Mouse (Mus musculus): ENCODE results near the gene Fgf6. TPM values are rescaled to one million over a fixed set of nuclear protein-coding genes. Genes with fewer than 3 reads are reported as not detected.

Gene Fgf6
- total and polyA plus RNA-seq, 3 experiments: not detected

DNA sequence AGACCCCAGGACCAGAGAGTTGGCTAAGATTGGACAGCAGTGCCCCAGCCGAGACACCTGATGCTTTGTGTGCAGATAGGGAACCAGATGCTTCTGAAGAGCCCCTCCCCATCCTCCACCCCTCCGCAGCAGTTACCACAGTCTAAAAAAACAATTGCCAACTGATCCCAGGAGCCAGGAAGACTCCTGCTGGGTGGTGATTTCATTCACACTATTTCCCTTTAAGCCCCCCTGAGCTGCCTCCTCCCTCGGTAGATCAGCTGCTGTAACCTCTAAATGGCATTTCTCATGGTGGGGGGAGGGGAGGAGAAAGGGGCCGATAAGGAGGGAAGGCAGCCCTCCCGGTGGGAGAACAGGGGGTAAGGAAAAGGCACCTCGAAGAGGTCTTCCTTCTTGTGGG is 3.9 kb downstream of the Fgf6 start:
- Histone ChIP-seq H3K36me3 (replicated peaks in 1 of 2; ENCODE audit: control insufficient read depth in 1 of 2, insufficient read depth in 1 of 2, low read length in 1 of 2) (no peaks in the 10 kb centered on the region), H3K9me3 (replicated peaks; ENCODE audit: low read length) (no peaks in the 10 kb centered on the region), H3K4me3 (replicated peaks in 1 of 3; ENCODE audit: low read depth in 2 of 3, low read length in 2 of 3, poor library complexity in 1 of 3) (no peak overlapping the region), H3K4me2 (ENCODE audit: insufficient read depth, low read depth, poor library complexity, severe bottlenecking) (no peak overlapping the region), H3K4me1 (ENCODE audit: control insufficient read depth in 1 of 2, insufficient read depth in 2 of 2) (no peaks in the 10 kb centered on the region), H3K9ac (ENCODE audit: insufficient read depth, low read depth) (no peak overlapping the region), H3K79me2 (replicated peaks; ENCODE audit: control insufficient read depth, extremely low read depth, insufficient read depth, poor library complexity, severe bottlenecking) (no peaks in the 10 kb centered on the region), H3K27ac (ENCODE audit: insufficient read depth, low read depth) (no peak overlapping the region), H3K27me3 (replicated peaks) (peaks cover 39% of the 10 kb centered on the region)
- dilution Hi-C loops (cut with MboI; ENCODE audit: extremely low pct_ligation_motif_present, extremely low pct_unique_long_range_greater_than_20kb, low sequenced_read_pairs): no loop called here
- no peak for DNase-seq (ENCODE audit: extremely low read depth)
- no peak for TF ChIP-seq CTCF (conservative IDR thresholded peaks at IDR 0.05 in 1 of 2, IDR thresholded peaks at IDR 0.05 in 1 of 2; ENCODE audit: low read depth in 2 of 2, low read length in 2 of 2)
- no peak for TF ChIP-seq ZNF384 (IDR thresholded peaks at IDR 0.05; ENCODE audit: low read depth, low read length)
- no peak for TF ChIP-seq ZKSCAN1 (IDR thresholded peaks at IDR 0.05; ENCODE audit: borderline replicate concordance, low read depth, low read length)
- no peak for TF ChIP-seq USF2 (conservative IDR thresholded peaks at IDR 0.05; ENCODE audit: low read depth, low read length)
- no peak for TF ChIP-seq GABPA (IDR thresholded peaks at IDR 0.05; ENCODE audit: insufficient replicate concordance, low read depth, low read length)
- no peak for TF ChIP-seq KAT2A (IDR thresholded peaks at IDR 0.05; ENCODE audit: insufficient replicate concordance, low read length)
- no peak for TF ChIP-seq MAFK (IDR thresholded peaks at IDR 0.05; ENCODE audit: insufficient replicate concordance, low read length)
- TF ChIP-seq HCFC1 (IDR thresholded peaks at IDR 0.05; ENCODE audit: low read depth, low read length): no peak
- TF ChIP-seq CHD2 (IDR thresholded peaks at IDR 0.05; ENCODE audit: low read length): no peak
- TF ChIP-seq MYC (IDR thresholded peaks at IDR 0.05; ENCODE audit: low read depth, low read length): no peak
- TF ChIP-seq SIN3A (IDR thresholded peaks at IDR 0.05; ENCODE audit: low read length): no peak
- TF ChIP-seq TCF12 (IDR thresholded peaks at IDR 0.05; ENCODE audit: low read depth, low read length): no peak
- no peak for TF ChIP-seq UBTF (IDR thresholded peaks at IDR 0.05; ENCODE audit: low read depth, low read length)
- TF ChIP-seq RAD21 (IDR thresholded peaks at IDR 0.05; ENCODE audit: low read depth, low read length): no peak
- no peak for TF ChIP-seq MAZ (IDR thresholded peaks at IDR 0.05; ENCODE audit: low read depth, low read length)
- no peak for TF ChIP-seq MXI1 (IDR thresholded peaks at IDR 0.05; ENCODE audit: low read depth, low read length)
- TF ChIP-seq CHD1 (IDR thresholded peaks at IDR 0.05; ENCODE audit: low read depth, low read length): no peak
- TF ChIP-seq ELF1 (IDR thresholded peaks at IDR 0.05; ENCODE audit: low read depth, low read length): no peak
- no peak for TF ChIP-seq SMC3 (IDR thresholded peaks at IDR 0.05; ENCODE audit: low read depth, low read length)
- TF ChIP-seq NRF1 (IDR thresholded peaks at IDR 0.05; ENCODE audit: low read depth, low read length): no peak
- in situ Hi-C loops (cut with MboI; ENCODE audit: low pct_ligation_motif_present, low pct_unique_long_range_greater_than_20kb, low sequenced_read_pairs): no loop called here

DNA sequence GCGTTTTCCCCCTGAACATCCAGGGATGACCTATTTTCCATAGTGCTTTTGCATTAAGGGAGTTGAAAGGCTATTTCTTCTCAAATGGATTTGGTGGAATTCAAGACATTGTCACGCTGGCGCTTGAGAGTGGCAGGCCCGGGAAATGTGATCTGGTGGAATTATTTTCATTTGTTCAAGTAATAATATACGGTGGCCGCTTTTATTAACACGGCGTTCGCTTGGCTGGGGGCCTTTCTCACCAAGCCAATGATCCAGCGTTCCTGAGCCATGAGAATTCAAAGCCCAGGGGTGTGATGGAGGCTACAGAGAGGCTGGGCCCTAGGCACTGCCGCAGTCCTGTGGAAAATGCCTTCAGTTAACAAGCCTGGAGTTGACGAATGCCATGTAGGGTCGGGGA is 5.0 kb downstream of the Fgf6 start:
- DNase-seq (ENCODE audit: extremely low read depth): no peak
- H3K27me3 ChIP-seq (replicated peaks): peaks cover 43% of the 10 kb centered on the region
- dilution Hi-C loops (cut with MboI; ENCODE audit: extremely low pct_ligation_motif_present, extremely low pct_unique_long_range_greater_than_20kb, low sequenced_read_pairs) (no loop called here), in situ Hi-C loops (cut with MboI; ENCODE audit: low pct_ligation_motif_present, low pct_unique_long_range_greater_than_20kb, low sequenced_read_pairs) (no loop called here)
- H3K4me1 ChIP-seq (ENCODE audit: control insufficient read depth in 1 of 2, insufficient read depth in 2 of 2): no peaks in the 10 kb centered on the region
- no peak overlapping the region for H3K4me2 ChIP-seq (ENCODE audit: insufficient read depth, low read depth, poor library complexity, severe bottlenecking)
- TF ChIP-seq MAFK (IDR thresholded peaks at IDR 0.05; ENCODE audit: insufficient replicate concordance, low read length): no peak
- TF ChIP-seq CTCF (conservative IDR thresholded peaks at IDR 0.05 in 1 of 2, IDR thresholded peaks at IDR 0.05 in 1 of 2; ENCODE audit: low read depth in 2 of 2, low read length in 2 of 2): no peak
- TF ChIP-seq MXI1 (IDR thresholded peaks at IDR 0.05; ENCODE audit: low read depth, low read length): no peak
- TF ChIP-seq POLR2AphosphoS2 (IDR thresholded peaks at IDR 0.05; ENCODE audit: low read depth, low read length): no peak
- no peak for TF ChIP-seq GABPA (IDR thresholded peaks at IDR 0.05; ENCODE audit: insufficient replicate concordance, low read depth, low read length)
- no peak for TF ChIP-seq HCFC1 (IDR thresholded peaks at IDR 0.05; ENCODE audit: low read depth, low read length)
- TF ChIP-seq UBTF (IDR thresholded peaks at IDR 0.05; ENCODE audit: low read depth, low read length): no peak
- no peak for TF ChIP-seq ZMIZ1 (IDR thresholded peaks at IDR 0.05; ENCODE audit: low read depth, low read length)
- no peaks in the 10 kb centered on the region for H3K9me3 ChIP-seq (replicated peaks; ENCODE audit: low read length)
- no peak overlapping the region for H3K9ac ChIP-seq (ENCODE audit: insufficient read depth, low read depth)
- no peaks in the 10 kb centered on the region for H3K79me2 ChIP-seq (replicated peaks; ENCODE audit: control insufficient read depth, extremely low read depth, insufficient read depth, poor library complexity, severe bottlenecking)
- no peak overlapping the region for H3K27ac ChIP-seq (ENCODE audit: insufficient read depth, low read depth)
- no peak overlapping the region for H3K4me3 ChIP-seq (replicated peaks in 1 of 3; ENCODE audit: low read depth in 2 of 3, low read length in 2 of 3, poor library complexity in 1 of 3)
- H3K36me3 ChIP-seq (replicated peaks in 1 of 2; ENCODE audit: control insufficient read depth in 1 of 2, insufficient read depth in 1 of 2, low read length in 1 of 2): no peaks in the 10 kb centered on the region

All from CH12.LX (cell line).